Mouse (Mus musculus) lung, adult 2 months (tissue): Measurements from ENCODE around the gene Rtkn. TPM values are rescaled to one million over a fixed set of nuclear protein-coding genes. Genes with fewer than 3 reads are reported as not detected.

Source experiments
- DNase-seq: peaks from one replicate; pipeline ENCODE4 v3.0.0; 2022
- H3K4me1 ChIP-seq: fragments of 200-500 bp; 2 replicates; pipeline ENCODE4 v1.6.1; 2011; ENCODE audit warnings: low read length; ENCODE audit not compliant: control insufficient read depth, insufficient read depth
- H3K4me3 ChIP-seq: fragments of 200-500 bp; replicated peaks from 2 replicates; pipeline ENCODE3; 2011; ENCODE audit warnings: low read depth, mild to moderate bottlenecking, control low read depth, low read length; ENCODE audit errors: extremely low read depth
- CTCF ChIP-seq: fragments of 200-500 bp; IDR thresholded peaks from 2 replicates; pipeline ENCODE4 v1.5.1; 2011; ENCODE audit warnings: mild to moderate bottlenecking, low read length, control low read depth; ENCODE audit not compliant: insufficient read depth
- POLR2A ChIP-seq: fragments of 200-500 bp; IDR thresholded peaks from 2 replicates; pipeline ENCODE4 v1.6.1; 2011; ENCODE audit warnings: low read depth, mild to moderate bottlenecking, control low read depth, low read length, borderline replicate concordance; ENCODE audit errors: extremely low read depth
- WGBS: fragments of 180-500 bp; shearing (Covaris S2); methylation state at CpG from one replicate; pipeline ENCODE4 v1.1.7; 2018; 5-methylcytosine and 5-hydroxymethylcytosine counted together
- polyA plus RNA-seq: library from polyadenylated mRNA; depleted of rRNA; stranded (reverse); fragments of >200 nt; gene quantifications from 2 replicates; pipeline ENCODE4 v1.2.3, GENCODE M21; 2012; rRNA removed

Gene Rtkn
- polyA plus RNA-seq: 110 and 116 TPM in 2 replicates

DNA sequence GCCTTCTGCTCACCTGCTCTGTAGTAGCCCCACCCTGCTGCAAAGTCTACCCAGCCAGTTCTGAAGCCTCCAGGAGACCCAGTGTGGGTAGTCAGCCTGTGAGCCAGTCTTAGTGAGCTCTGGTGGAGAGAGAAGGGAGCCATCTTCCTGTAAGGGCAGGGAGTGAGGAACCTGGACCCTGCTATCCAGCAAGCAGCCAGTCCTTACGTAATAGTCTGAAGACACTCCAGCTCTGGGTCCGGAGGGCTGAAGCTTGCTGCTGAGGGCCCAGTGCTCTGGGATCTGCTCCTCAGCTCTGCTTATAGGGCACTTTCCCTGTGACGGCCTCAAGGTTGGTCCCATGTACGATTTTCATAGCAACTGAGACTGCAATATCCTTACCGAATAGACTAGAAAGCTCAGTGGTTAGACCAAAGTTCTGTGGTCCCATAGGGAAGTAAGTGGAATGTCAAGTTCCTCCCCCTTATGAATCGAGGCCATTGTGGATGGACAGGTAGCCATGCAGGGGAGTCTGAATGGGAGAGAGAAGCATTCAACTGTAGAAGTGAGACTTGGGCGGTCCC, at the start of gene Rtkn:
TSS of gene Rtkn (plus strand) at position 513 of the 563 bp plus-strand sequence.
- H3K4me3 ChIP-seq: peak within 1 kb of the TSS; percentile 62
- 59% methylated on average over 7 of the region's 7 CpGs for WGBS
- no peak for TF ChIP-seq CTCF
- no peak for TF ChIP-seq POLR2A
- peak; percentile 33 for DNase-seq
- H3K4me1 ChIP-seq: peaks cover 9% of the 10 kb centered on the region

DNA sequence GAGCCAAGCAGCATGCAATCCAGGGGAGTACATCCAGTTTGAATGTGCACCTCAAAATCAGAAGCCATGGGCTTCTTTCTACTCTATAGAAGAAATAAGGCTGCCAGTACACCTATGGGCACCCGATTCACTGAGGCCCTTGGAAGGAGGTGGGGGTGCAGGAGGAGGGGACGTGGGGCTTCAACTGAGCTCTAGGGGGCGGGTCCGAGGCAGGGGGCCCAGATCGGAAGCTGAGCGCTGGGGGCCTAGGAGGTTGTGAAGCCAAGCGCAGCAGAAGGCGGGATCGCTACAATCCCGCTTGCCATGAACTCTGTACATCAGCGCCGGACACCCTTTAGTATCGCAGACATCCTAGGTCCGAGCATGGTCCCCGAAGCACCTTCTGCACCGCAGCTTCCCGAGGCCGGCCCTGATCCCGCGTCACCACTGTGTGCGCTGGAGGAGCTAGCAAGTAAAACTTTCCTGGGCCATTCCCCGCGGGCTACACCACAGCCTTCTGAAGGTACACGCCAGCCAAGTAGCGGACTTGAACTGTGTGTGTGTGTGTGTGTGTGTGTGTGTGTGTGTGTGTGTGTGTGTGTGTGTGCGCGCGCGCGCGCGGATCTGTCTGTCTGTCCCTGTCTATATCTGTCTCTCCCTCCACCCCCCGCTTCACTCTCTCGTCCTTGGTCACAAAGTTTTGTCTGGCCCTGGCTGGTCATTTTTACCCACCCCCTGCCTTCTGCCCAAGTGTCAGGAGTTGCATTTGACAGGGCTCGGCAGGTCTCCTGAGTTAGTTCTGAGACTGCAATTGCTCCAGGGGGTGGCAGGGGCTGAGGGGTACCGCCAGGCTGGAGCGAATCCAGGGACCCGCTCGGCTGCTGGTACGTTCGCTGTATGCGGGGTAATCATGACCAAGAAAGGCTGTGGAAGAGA, 48.9 kb upstream of the Rtkn start, which contains the start of gene Lbx2:
TSS of gene Lbx2 (plus strand) at position 247 of the 915 bp plus-strand sequence.
- H3K4me3 ChIP-seq: peak within 1 kb of the TSS; percentile 59
- WGBS: 14% methylated on average over 42 of the region's 42 CpGs
- TF ChIP-seq POLR2A (no peak), CTCF (no peak)
- peaks cover 2% of the 10 kb centered on the region; the same call in 1 of the 2 replicates for H3K4me1 ChIP-seq
- DNase-seq: no peak

DNA sequence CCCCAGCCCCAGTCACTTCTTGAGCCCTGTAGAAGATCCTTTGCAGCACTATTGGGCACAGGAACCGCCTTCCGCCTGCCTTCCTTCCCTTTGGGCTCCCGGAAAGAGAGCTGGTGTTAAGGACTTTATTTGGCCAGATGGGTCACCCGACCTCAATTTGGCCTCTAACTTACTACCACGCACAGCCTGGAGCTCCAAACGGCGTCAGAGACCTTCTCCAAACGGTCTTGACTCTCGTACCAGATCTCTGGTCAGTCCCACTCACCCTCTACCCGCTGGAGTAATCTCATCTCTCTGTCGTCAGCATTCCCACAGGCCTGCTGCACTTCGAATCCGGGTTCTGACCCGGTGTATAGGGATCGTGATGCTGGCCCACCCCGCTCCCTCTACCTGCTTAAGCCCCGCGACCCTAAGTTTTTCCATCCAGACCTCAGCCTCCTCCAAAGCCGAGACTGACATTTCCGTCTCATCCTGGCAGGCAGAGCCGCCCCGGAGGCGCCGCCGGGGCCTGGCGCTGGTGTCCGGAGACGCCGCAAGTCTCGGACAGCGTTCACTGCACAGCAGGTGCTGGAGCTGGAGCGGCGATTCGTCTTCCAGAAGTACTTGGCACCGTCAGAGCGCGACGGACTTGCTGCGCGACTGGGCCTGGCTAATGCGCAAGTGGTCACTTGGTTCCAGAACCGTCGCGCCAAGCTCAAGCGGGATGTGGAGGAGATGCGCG, 47.9 kb upstream of the Rtkn start:
- peak; percentile 28 for DNase-seq
- peak overlapping the region; percentile 59 for H3K4me3 ChIP-seq
- TF ChIP-seq CTCF (no peak), POLR2A (no peak; the same call in 1 of the 2 replicates)
- 4% methylated on average over 47 of the region's 47 CpGs for WGBS
- peaks cover 2% of the 10 kb centered on the region; the same call in 1 of the 2 replicates for H3K4me1 ChIP-seq

DNA sequence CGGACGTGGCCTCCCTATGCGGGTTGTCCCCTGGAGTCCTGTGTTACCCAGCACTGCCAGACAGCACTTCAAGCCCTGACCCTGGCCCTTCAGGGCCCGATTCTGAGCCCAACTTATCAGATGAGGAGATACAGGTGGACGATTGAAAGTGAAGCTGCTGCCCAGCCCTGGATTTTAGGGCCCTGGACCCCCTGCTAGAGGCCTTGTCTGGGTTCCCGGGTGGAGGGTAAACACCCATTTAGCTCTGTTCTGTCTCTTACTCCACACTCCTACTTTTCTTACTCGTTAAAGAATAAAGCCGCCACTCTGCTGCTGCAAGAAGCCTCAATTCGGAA, 47.4 kb upstream of the Rtkn start:
- 21% methylated on average over 9 of the region's 9 CpGs for WGBS
- no peak for DNase-seq
- peak overlapping the region; percentile 59 for H3K4me3 ChIP-seq
- no peak for TF ChIP-seq POLR2A
- TF ChIP-seq CTCF: no peak
- peaks cover 6% of the 10 kb centered on the region; the same call in 1 of the 2 replicates for H3K4me1 ChIP-seq

DNA sequence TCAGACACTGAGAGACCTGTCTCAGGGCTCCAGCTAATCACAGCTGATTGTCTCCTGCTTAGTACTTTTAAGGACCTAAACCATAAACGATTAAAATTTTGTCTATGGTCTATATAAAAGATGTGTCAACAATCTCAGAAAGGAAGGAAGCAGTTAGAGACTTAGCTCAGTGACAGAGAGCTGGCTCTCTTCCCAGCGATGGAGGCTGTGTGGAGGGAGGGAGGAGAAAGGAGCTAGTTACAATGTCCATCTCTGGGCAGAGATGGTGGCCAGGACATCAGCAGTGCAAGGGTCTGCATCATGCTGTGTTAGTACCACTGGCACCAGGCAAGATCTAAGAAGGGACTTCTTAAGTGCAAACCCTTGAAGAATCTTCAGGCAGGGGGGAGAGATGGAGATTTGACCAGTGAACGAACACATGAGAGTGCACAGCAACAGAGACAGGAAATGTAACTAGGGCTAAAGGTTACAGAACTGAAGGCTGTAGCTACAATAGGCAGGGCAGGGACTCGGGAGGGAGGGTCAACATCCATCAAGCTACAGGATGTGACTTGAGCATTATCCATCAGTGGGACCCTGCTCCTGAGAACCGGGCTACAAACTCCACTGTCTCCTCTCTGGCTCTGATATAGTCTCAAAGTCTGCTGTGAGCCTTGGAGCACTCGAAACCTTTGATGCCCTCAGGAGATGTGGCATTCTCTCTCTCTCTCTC, 42.7 kb upstream of the Rtkn start:
- WGBS: 13% methylated on average over 6 of the region's 6 CpGs
- Histone ChIP-seq H3K4me1 (peaks cover 3% of the 10 kb centered on the region; the same call in 1 of the 2 replicates), H3K4me3 (no peak overlapping the region)
- no peak for TF ChIP-seq POLR2A
- DNase-seq: no peak

DNA sequence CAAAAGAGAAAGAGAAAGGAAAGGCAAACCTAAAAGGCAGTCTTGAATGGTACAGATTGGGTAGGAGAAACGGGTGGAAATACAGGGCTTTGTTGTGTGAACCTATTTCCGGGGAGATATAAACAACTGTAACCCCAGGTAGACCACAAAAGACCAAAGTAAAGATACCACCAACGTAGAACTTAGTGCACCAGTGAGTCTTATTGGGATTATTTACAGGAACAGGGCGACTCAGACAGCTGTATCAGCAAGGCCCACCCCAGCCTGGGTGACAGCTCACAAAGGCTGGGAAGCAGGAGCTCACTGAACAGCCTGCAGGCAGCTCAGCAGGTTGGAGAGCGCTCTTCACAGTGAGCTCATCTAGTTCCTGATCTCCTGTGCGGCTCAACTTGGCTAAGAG, 39.3 kb upstream of the Rtkn start:
- Histone ChIP-seq H3K4me3 (no peak overlapping the region), H3K4me1 (peaks cover 3% of the 10 kb centered on the region; the same call in 1 of the 2 replicates)
- no peak for DNase-seq
- 48% methylated on average over 6 of the region's 6 CpGs for WGBS
- TF ChIP-seq POLR2A: no peak
- TF ChIP-seq CTCF: no peak

DNA sequence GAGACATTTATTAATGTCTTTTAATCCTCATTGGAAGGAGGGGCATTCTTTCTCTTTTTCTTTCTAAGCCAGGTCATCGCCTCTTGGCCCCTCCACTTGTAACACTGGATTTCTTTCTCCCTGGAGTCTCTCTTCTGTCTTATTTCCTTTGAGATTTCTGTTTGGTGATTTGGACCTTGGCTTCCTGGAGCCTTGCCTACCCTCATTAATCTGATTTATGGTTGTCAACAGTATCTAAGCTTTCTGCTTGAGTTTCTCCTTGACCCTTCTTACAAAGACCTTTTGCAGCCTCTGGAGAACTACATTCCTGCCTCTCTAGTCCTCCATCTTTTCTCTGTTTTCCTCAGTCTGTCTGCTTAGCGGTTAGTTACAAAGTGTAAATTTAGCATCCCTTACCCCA, 36.9 kb upstream of the Rtkn start:
- 55% methylated on average over 2 of the region's 2 CpGs for WGBS
- Histone ChIP-seq H3K4me3 (no peak overlapping the region), H3K4me1 (peaks cover 6% of the 10 kb centered on the region)
- no peak for DNase-seq
- no peak for TF ChIP-seq POLR2A
- TF ChIP-seq CTCF: no peak

DNA sequence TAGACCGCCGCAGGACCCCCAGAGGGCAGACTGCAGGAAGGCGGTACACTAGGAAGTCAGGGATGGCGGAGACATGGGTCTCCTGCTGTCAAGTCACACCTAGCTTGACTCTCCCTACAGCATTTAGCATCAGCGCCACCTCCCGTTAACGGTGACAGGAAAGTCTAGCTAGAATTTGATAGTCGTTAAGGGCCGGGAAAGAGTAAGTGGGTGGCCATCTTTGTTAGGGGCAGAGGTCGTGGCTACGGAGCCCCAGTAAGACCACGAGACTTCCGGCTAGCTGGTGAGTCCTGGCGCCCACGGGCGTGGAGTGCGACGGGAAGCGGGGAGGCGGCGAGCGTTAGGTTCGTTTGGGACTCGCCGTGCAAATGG, 34.0 kb upstream of the Rtkn start, which contains the start of the genes Ccdc142 and Gm42688:
TSS of gene Ccdc142 (plus strand) at position 286 of the 372 bp plus-strand sequence.
TSS of gene Gm42688 (plus strand) at position 302 of the 372 bp plus-strand sequence.
- Histone ChIP-seq H3K4me1 (peaks cover 6% of the 10 kb centered on the region), H3K4me3 (peak within 1 kb of the TSS; percentile 85)
- WGBS: 1% methylated on average over 25 of the region's 25 CpGs
- DNase-seq: peak; percentile 87
- peak; percentile 68; the same call in 1 of the 2 replicates for TF ChIP-seq POLR2A
- peak; percentile 40; the same call in 1 of the 2 replicates for TF ChIP-seq CTCF
